Mouse (Mus musculus) liver, embryonic 14.5 days (tissue): ENCODE measurements around the gene Med22. TPM values are rescaled to one million over a fixed set of nuclear protein-coding genes. Genes with fewer than 3 reads are reported as not detected.

Experiments used
- ATAC-seq: fragments of 200-750 bp; cut with Nextera tagmentation; 2 replicates; pipeline ENCODE4 v1.8.0; 2017; ENCODE audit warnings: moderate number of reproducible peaks, mild to moderate bottlenecking, moderate library complexity; ENCODE audit not compliant: insufficient read depth
- DNase-seq, 3 experiments: peaks; one replicate each; pipeline ENCODE4 v3.0.0-alpha.2; 2012 to 2013; ENCODE audit warnings: low read depth in 3 of 3, low spot score in 3 of 3
- H3K27ac ChIP-seq: fragments of 300-500 bp; sonication (generic); 2 replicates; pipeline ENCODE4 v1.5.1; 2014; ENCODE audit warnings: moderate library complexity, mild to moderate bottlenecking, control low read depth, inconsistent platforms
- H3K27me3 ChIP-seq: fragments of 300-500 bp; sonication (generic); 2 replicates; pipeline ENCODE4 v1.6.1; 2014; ENCODE audit warnings: mild to moderate bottlenecking, low read length, moderate library complexity; ENCODE audit not compliant: control insufficient read depth, insufficient read depth
- H3K36me3 ChIP-seq: fragments of 300-500 bp; sonication (generic); replicated peaks from 2 replicates; pipeline ENCODE4 v1.6.1; 2014; ENCODE audit warnings: low read depth; ENCODE audit not compliant: control insufficient read depth, insufficient read depth
- H3K4me1 ChIP-seq, 2 experiments: fragments of 200-500 bp in 1 of 2; fragments of 300-500 bp in 1 of 2; sonication (generic) in 1 of 2; replicated peaks; 2 replicates each; pipeline ENCODE4 v1.6.1; 2012 to 2014; ENCODE audit warnings: antibody characterized with exemption in 1 of 2, inconsistent platforms in 1 of 2, low read length in 1 of 2; ENCODE audit not compliant: control insufficient read depth in 2 of 2, insufficient read depth in 2 of 2
- H3K4me2 ChIP-seq: fragments of 300-500 bp; sonication (generic); 2 replicates; pipeline ENCODE4 v1.6.1; 2014; ENCODE audit warnings: low read depth, mild to moderate bottlenecking, control low read depth, moderate library complexity
- H3K4me3 ChIP-seq, 2 experiments: fragments of 200-500 bp in 1 of 2; fragments of 300-500 bp in 1 of 2; sonication (generic) in 1 of 2; 2 replicates each; pipeline ENCODE4 v1.5.1; 2012 to 2014; ENCODE audit warnings: low read depth in 2 of 2, low read length in 2 of 2, mild to moderate bottlenecking in 2 of 2, control low read depth in 1 of 2, inconsistent platforms in 1 of 2, moderate library complexity in 1 of 2; ENCODE audit not compliant: insufficient read depth in 1 of 2
- H3K9ac ChIP-seq: fragments of 300-500 bp; sonication (generic); replicated peaks from 2 replicates; pipeline ENCODE4 v1.6.1; 2014; ENCODE audit warnings: mild to moderate bottlenecking, control low read depth, moderate library complexity
- H3K9me3 ChIP-seq: fragments of 300-500 bp; sonication (generic); 2 replicates; pipeline ENCODE4 v1.6.1; 2016; ENCODE audit warnings: low read length, mixed read lengths; ENCODE audit not compliant: control insufficient read depth
- CTCF ChIP-seq: IDR thresholded peaks from 2 replicates; pipeline ENCODE4 v1.5.1; 2016; ENCODE audit warnings: antibody characterized with exemption, low read depth, control low read depth
- EP300 ChIP-seq: IDR thresholded peaks from 2 replicates; pipeline ENCODE4 v1.6.1; 2016; ENCODE audit warnings: antibody characterized with exemption, low read depth
- WGBS: fragments of 180-500 bp; shearing (Covaris S2); extraction: QIAGEN DNeasy Blood & Tissue Kit; methylation state at CpG from one replicate; pipeline ENCODE4 v1.1.7; 2014; ENCODE audit not compliant: insufficient replicate concordance; 5-methylcytosine and 5-hydroxymethylcytosine counted together
- polyA plus RNA-seq, 2 experiments: library from polyadenylated mRNA; depleted of rRNA in 1 of 2; stranded (reverse) in 1 of 2; unstranded in 1 of 2; fragments of >200 nt; fragmentation: Nextera tagmentation in 1 of 2; extraction: Ambion mirVana in 1 of 2; gene quantifications; 2 replicates each; pipeline versions ENCODE4 v1.2.1 to v1.2.3; 2012 to 2014

Gene Med22
- polyA plus RNA-seq (2012; rRNA removed) (13.7 and 15.1 TPM in 2 replicates), polyA plus RNA-seq (2014; fragmentation: Nextera tagmentation; extraction: Ambion mirVana) (10.4 and 11.4 TPM in 2 replicates)

DNA sequence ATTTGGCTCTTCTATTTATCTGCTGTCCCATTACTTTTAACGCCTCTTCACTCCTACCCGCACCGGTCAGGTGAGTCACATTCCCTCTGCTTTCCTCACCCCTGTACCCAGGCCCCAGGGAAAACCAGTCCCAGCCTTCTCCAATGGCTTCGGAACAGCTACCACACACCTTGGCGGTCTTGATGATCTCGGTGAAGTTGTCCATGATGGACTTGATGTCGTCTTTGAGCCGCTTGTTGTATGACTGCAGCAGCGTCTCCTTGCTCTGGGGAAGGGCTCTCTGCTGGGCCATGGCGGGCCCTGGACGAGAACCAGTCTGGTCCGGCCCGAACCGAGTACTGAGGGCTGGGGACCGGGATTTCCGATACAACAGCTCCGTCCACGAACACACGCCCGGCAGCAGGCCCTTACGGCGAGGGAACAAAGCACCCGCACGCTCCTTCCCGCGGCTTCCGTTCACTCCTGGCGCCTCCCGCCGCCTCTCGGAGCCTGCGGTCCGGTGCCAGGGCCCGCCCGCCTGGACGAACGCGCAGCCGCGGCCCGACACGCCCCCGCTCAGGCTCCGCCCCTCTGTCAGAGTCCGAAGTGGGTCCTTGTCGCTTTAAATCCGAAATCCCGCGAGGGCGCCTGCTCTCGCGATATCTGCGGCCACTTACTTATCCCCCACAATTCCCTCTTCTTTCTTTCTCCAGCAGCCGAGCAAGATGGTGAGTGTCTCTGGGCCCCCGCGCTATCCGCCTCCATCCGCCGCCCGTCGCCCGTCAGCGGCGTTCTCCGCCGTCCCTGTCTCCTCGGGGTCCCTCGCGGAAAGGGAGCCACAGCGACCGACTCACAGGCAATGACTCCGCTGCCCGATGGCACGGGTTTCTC is at the start of gene Med22, which contains the start of gene Rpl7a:
TSS of gene Med22 (minus strand) at position 554 of the 870 bp plus-strand sequence.
TSS of gene Rpl7a (plus strand) at position 641 of the 870 bp plus-strand sequence.
- 0% methylated on average over 71 of the region's 74 CpGs for WGBS
- H3K27me3 ChIP-seq: no peaks in the 10 kb centered on the region
- H3K4me3 ChIP-seq: peak within 1 kb of the TSS; percentile 92 to 96
- no peaks in the 10 kb centered on the region for H3K9me3 ChIP-seq
- peaks cover 12 to 20% of the 10 kb centered on the region in 2 experiments for H3K4me1 ChIP-seq
- peaks cover 58% of the 10 kb centered on the region for H3K36me3 ChIP-seq
- peak within 1 kb of the TSS; percentile 87 for H3K27ac ChIP-seq
- TF ChIP-seq EP300: peak; percentile 80
- TF ChIP-seq CTCF: 0 out of 2 replicates have a peak, but pooled peaks have one; percentile 8
- H3K9ac ChIP-seq: peak within 1 kb of the TSS; percentile 99
- peak within 1 kb of the TSS; percentile 97 for H3K4me2 ChIP-seq
- DNase-seq (peak; percentile 98), ATAC-seq (peak; percentile 93)

DNA sequence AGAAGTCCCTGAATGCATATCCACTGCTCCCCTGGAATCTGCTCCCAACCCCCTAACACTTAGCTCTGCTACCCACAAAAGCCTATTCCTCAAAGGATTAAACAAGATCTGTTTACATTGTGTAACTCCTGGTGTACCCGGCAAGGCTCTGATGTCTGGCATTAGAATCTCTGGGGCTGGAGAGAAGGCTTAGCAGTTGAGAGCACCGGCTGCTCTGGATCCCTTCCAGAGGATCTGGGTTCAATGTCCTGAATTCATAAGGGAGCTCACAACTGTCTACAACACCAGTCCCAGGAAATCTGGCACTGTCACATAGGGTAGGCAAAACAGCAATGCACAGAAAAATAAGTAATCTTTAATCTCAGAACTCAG is 47.0 kb upstream of the Med22 start:
- peaks cover 65% of the 10 kb centered on the region for H3K36me3 ChIP-seq
- 76% methylated on average over 2 of the region's 2 CpGs for WGBS
- no peak for TF ChIP-seq CTCF
- no peak for TF ChIP-seq EP300
- H3K4me2 ChIP-seq: no peak overlapping the region
- DNase-seq: no peak
- H3K9me3 ChIP-seq: no peaks in the 10 kb centered on the region
- H3K4me1 ChIP-seq: peaks cover 0 to 15% of the 10 kb centered on the region in 2 experiments; a peak in 3 of 4 replicates
- no peaks in the 10 kb centered on the region for H3K27me3 ChIP-seq
- no peak overlapping the region for H3K9ac ChIP-seq
- ATAC-seq: peak; percentile 36; the same call in 1 of the 2 replicates
- no peak overlapping the region for H3K27ac ChIP-seq
- H3K4me3 ChIP-seq: no peak overlapping the region

DNA sequence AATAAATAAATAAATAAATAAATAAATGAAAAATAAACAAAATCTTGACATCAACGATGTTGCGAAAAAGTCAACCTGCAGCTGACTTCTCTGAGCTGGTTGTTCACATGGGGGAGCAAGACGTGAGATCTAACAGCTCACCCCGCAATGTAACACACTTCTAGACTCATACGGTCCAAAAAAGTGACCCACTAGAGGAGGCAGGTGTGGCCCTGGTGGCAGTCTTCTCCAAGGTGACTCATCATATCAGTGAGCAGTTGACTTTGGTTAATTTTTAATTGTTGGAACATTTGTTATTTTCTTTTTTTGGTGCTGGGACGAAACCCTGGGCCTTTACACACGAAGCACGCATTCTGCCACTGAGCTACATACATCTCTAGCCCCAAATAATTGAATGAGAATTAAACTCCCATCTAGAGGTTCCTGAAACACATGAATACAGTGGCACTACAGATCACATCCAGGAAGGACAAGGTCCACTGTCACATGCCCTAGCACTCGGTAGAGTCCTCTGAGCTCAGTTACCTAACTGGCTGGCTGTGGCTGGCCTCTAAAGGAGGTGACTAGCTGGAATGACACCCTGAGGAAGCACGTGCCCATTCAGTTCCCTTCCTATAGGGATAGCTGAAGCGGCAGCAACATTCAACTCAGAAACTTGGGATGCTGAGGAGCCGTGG is 46.5 kb upstream of the Med22 start:
- ATAC-seq (peak; percentile 66), DNase-seq (no peak)
- Histone ChIP-seq H3K27me3 (no peaks in the 10 kb centered on the region), H3K4me2 (no peak overlapping the region), H3K36me3 (peaks cover 65% of the 10 kb centered on the region), H3K27ac (no peak overlapping the region), H3K4me1 (peaks cover 0 to 10% of the 10 kb centered on the region in 2 experiments; a peak in 3 of 4 replicates), H3K9ac (no peak overlapping the region), H3K9me3 (no peaks in the 10 kb centered on the region), H3K4me3 (no peak overlapping the region)
- WGBS: 80% methylated on average over 12 of the region's 12 CpGs
- TF ChIP-seq EP300 (no peak), CTCF (no peak)

DNA sequence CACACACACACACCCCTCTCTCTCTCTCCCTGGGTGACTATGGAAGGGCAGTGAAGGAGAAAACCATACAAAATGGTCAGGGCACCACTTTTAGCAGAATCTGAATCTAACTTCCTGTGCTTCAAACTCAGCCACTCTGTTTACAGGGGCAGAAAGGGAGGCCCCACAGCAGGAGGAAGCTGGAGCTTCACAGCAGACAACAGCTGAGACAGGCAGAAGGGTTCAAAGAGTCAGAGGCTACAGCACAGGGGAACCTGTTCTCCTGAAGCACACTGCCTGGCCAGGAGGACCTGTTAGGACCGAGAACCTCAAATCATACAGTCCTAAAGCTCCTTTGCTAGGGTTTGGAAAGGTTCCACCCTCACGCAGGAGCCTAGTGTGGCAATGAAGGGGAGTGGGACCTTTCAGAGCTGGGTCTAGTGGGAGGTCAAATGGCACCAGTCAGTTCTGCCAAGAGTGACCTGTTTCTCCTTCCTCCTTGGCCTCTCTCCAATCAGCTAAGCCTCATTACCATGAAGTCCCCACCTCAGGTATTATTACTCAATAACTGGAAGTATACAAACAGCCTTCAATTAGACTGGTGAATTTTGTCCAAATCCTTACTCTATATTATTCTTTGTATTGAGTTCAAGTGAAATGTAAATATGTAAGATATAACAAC is 44.4 kb upstream of the Med22 start:
- Histone ChIP-seq H3K4me1 (peaks cover 0 to 8% of the 10 kb centered on the region in 2 experiments; a peak in 1 of 4 replicates), H3K27ac (no peak overlapping the region), H3K4me2 (no peak overlapping the region), H3K9ac (no peak overlapping the region), H3K27me3 (no peaks in the 10 kb centered on the region), H3K4me3 (no peak overlapping the region), H3K9me3 (no peaks in the 10 kb centered on the region), H3K36me3 (peaks cover 55% of the 10 kb centered on the region)
- 83% methylated on average over 2 of the region's 2 CpGs for WGBS
- ATAC-seq: no peak
- TF ChIP-seq CTCF: no peak
- no peak for DNase-seq

DNA sequence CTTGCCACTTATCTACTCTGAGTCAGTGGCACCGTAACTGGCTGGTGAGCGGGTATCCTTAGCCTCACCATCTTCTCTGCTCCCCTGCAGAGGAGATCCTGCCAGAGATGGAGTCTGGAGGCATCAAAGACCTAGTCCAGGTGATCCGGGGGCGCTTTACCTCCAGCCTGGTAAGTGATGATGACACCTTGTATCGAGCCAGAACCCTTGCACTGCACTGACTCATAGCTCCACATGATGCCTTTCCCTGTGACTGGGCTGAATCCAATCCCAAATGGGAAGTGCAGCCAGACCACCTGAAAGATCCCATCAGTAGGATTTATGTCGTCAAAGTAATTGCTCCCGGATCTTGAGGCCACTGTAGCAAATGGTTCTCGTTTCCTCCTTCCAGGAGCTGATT is 42.4 kb upstream of the Med22 start:
- Histone ChIP-seq H3K9me3 (no peaks in the 10 kb centered on the region), H3K4me3 (no peak overlapping the region), H3K9ac (no peak overlapping the region), H3K4me2 (no peak overlapping the region), H3K27me3 (no peaks in the 10 kb centered on the region), H3K27ac (no peak overlapping the region), H3K4me1 (peaks cover 0 to 6% of the 10 kb centered on the region in 2 experiments; a peak in 1 of 4 replicates), H3K36me3 (peaks cover 41% of the 10 kb centered on the region)
- no peak for DNase-seq
- WGBS: 82% methylated on average over 8 of the region's 8 CpGs
- no peak for TF ChIP-seq CTCF
- ATAC-seq: no peak
